Mouse (Mus musculus): ENCODE results near the gene Rora.

Gene Rora

DNA sequence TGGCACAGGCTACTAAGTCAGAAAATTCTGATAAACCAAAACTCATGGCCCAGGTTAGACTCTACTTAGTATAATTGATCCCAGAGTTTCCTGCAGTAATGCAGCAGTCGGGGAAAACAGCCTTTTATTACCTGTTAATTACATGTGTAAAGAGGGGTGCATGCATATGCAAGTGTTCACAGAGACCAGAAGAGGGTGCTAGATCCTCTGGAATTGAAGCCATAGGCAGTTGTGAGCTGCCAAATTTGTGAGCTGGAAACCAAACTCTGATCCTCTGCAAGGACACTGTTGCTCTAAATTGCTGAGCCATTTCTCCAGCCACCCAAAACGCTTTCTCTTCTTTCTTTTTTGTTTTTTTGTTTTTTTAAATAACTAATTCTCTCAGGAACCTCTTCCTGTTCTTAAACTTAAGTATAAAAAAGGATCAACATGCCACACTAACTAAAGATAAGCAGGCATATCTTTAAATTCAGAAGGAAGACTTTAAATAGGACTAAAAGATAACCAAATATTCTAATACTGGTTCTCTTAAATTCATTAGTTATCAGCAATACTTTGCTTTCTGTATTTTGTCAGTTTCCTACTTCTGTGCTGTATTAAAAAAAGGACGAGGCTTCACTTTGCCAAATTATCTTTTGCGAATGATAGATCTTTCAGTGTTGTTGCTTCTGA lies 723.5 kb downstream of the Rora start:
- DNase-seq (ENCODE audit: low read depth in 2 of 2, low spot score in 2 of 2) = no peak

DNA sequence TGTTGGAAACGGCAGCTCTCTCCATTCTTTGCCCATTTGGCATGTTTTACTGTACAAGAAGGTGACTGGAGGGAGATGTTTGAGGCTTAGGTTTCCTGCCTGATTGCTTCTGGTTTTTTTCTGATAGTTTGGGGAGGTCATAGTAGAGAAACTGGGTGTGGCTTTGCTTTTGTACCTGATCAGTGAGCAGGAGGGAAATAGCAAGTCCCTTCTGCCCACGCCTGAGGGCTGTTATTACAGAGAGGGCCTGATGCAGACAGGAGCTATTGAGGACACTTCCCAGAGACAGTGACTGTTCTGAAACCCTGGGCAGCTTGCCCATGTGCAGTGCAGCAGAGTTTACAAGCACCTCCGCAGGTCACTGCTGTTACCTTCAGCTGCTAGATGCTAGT lies 724.1 kb downstream of the Rora start:
- DNase-seq (ENCODE audit: low read depth in 2 of 2, low spot score in 2 of 2) = no peak

DNA sequence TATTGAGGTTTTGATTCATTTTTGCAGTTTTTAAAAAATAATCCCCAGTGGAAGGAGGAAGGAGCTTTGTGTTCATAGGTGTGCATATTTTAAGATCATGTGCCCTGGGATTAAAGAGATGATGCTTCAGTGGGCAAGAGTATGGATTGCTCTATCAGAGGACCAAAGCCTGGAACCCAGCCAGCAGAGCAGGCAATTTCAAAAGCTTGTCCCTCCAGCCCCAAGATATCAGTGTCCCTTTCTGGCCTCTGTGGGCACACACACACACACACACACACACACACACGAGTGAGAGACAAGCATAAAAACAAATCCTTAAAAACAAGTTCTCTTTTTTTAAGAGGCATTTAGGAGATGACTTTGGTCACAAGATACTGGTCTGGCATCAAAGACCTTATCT lies 727.0 kb downstream of the Rora start:
- DNase-seq (ENCODE audit: low read depth in 2 of 2, low spot score in 2 of 2) = no peak

DNA sequence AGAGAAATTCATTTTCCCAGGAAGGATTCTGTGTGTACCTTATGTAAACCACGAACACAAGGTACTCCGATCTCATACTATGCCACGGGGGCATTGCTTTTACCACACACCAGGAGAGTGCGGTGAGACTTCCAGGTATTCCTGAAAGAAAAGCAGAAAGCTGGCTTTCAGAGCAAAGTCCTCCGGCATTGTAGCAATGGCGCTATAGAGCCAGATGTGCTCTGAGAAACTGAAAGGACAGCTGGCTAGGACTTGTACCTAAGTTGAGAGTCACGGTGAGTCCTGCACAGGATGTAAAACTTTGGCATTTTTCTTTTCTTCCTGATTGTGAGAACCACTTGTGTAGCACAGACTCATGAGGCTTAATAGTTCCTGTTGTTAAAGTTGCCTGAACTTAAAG lies 728.2 kb downstream of the Rora start:
- DNase-seq (ENCODE audit: low read depth in 2 of 2, low spot score in 2 of 2) = no peak

DNA sequence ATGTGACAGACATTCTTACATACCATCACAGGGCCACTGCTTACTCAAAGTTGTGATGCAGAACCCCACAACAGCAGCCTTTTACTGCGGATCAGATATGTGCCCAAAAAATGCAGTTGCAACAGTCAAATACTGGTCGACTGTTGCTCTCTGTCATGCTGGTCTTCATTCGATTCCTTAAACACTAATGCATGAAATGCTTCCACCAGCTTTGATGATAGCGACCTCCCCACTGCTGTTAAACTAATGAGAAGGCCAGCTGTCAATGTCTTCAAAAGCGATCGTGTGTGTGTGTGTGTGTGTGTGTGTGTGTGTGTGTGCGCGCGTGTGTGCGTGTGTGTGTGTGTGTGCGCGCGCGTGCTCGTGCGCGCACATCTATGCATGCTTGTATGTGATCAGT lies 730.9 kb downstream of the Rora start:
- DNase-seq (ENCODE audit: low read depth in 2 of 2, low spot score in 2 of 2) = no peak

DNA sequence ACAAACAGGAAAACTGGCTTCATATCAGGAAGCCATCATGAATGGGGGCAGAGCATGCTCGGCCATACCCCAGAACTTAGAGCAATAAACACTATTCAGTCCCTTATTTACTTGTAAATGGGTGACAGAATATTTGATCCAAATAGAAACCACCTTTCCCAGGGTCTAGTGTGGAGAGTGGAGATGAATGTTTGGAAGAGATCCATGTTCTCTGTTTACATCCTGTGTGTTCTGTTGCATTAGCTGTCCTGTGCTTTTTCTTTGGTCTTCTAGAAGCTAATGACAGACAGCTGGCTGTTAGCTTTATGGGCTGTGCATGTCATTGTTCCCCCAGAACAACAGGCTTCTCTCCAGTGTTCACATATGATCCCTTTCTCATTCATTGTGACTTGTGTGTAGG lies 731.3 kb downstream of the Rora start:
- no peak for DNase-seq (ENCODE audit: low read depth in 2 of 2, low spot score in 2 of 2)

DNA sequence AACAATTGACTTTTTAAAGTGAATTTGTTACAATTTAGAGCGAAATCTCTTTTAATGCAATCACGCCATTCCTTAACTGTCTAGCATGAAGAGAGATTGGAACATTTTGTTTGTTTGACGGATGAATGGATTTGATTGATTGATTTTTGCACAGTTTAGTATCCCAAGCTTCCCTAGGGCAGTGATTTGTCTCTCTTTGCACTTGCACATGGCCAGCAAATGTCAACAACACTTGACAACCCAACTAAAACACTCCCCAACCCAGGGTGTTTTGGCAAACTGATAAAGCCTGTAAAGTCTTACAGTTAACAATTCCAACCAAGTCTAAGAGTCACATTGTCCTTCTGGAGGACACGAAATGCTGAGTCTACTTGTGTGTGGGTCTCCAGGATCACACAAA lies 733.7 kb downstream of the Rora start:
- no peak for DNase-seq (ENCODE audit: low read depth in 2 of 2, low spot score in 2 of 2)

DNA sequence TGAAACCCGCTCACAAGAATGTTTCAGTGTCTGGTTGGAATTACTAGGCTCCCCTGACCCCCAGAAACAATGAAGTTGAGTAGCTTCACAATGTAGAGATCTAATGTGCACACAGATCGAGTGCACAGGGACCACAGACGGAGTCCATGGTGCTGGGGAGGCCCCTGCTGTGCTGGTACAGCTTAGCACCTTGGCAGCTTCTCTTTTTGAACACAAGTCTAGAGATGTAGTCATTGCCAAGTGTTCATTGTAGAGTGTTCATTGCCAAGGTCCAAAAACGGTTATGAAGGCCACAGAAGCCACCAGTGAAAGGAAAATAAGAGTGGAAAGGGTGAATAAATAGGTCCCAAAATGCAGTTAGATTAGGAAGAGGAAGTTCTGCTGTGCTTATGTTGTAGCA lies 737.0 kb downstream of the Rora start:
- no peak for DNase-seq (ENCODE audit: low read depth in 2 of 2, low spot score in 2 of 2)

DNA sequence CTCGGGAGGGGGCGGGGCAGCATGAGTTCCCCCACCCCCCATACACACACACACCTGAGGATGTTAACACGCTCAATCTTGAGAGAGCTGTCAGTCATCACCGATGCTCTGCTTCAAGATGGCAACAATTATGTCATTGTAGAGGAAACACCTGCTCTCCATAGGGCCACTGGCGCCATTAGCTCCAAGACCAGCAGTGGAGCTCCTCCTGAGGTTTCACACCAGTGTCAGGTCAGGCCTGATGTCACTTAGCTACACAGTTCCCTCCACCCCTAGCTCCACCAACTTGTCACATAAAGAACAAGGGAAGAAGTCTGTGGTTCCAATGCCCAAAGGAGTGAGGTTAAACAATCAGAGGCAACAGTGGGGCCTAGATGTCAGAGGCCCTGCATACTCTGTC lies 740.6 kb downstream of the Rora start:
- DNase-seq (ENCODE audit: low read depth in 2 of 2, low spot score in 2 of 2) = no peak

DNA sequence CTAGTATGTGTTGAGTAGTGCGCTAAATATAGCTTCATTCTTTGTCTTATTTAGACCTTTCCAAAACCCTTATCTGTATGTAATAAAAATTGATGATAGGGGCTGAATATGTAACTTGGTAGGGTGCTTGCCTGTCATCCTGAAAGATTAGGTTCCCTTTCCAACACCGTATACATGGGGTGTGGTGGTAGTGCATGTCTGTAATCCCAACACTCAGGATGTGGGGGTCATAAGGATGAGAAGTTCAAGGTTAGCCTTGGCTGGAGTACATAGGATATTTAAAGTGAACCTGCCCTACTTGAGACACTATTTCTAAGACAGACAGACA lies 743.8 kb downstream of the Rora start:
- DNase-seq (ENCODE audit: low read depth in 2 of 2, low spot score in 2 of 2) = no peak

DNA sequence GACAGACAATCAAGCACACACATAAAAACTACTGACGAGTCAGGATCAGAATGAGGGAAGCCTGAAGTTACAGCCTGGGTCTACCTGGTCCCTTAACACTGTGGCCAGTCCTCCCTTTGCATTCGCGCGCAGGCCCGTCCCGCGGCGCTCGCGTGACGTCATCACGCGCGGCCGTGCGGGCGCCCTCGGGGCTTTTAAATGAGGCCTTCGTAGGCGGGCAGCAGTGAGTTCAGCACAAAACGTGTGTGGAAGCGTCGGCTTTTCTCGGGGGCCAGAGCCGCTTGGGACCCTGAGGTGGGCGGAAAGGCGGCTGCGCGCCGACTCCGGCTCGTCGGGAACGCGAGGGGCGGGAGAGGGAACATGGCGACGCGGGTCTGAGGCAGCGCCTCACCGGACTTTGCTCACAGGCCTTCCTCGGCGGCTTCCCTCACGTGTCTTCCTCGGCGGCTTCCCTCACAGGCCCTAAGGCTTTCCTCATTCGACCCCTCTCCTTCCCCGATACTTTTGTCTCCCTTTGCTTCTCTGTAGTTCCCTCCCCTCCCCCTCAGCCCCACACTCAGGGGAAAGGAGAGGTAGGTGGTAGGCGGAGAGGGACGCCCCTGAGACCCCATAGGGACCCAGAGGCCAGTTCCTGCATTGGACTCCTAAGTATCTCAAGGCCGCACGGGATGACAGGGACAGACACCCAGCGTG lies 744.3 kb downstream of the Rora start, which contains the start of gene Ice2:
Gene Ice2, plus strand, starts transcription at position 147 of the 693 bp plus-strand sequence.
- peak; percentile 57 to 62 for DNase-seq (ENCODE audit: low read depth in 2 of 2, low spot score in 2 of 2)

DNA sequence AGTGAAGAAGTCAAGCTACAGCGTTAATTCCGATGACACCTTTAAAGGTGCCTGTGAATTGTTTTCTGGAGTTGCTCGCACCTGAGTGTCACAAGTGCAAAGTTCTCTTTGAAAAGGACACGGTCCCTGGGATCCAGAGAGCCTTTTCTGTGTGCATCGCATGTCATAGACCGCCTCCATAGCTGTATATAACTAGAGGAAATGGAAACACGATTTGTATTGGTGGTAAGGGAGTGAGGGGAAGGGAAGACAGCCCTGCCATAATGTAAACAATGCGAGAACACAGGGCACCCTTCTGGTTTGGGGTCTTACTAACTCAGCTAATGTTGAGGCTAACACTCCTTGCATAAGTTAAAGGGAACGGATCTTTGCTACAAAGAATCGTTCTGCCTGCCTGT lies 744.9 kb downstream of the Rora start:
- DNase-seq (ENCODE audit: low read depth in 2 of 2, low spot score in 2 of 2) = no peak

DNA sequence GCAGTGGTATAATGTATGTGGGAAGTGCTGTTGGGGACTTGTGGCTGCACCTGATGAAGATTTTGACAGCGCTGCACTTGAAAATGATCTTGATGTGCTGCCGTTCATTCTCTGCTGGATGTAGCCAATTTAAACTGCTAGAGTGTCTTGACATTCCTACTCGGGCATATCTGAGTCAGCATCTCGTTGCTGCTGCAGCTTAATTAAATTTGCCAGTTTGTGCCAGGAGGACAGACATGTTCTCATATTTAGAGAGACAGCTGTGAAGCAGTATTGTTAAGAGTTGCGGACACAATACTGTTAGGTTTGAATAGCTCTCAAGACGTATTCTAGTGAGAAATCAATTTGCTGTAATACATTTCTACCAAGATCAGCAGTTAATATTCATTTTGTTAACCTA lies 751.1 kb downstream of the Rora start:
- DNase-seq (ENCODE audit: low read depth in 2 of 2, low spot score in 2 of 2) = no peak

DNA sequence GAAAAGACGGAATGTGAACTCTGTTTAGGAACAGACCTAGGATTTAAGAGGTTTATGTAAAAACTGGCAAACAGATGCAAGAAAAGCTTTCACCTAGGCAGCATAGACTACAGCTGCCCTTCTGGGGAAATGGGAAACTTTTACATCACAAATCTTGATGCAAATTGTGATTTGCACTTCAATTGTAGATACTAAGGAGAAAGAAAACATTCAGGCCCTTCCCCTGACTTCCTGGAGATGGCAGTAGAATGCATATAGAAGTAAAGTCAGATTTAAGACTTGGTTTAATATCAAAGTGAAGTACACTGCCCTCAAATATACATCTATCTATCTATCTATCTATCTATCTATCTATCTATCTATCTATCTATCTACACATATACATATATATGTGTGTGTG lies 765.9 kb downstream of the Rora start:
- no peak for DNase-seq (ENCODE audit: low read depth in 2 of 2, low spot score in 2 of 2)

DNA sequence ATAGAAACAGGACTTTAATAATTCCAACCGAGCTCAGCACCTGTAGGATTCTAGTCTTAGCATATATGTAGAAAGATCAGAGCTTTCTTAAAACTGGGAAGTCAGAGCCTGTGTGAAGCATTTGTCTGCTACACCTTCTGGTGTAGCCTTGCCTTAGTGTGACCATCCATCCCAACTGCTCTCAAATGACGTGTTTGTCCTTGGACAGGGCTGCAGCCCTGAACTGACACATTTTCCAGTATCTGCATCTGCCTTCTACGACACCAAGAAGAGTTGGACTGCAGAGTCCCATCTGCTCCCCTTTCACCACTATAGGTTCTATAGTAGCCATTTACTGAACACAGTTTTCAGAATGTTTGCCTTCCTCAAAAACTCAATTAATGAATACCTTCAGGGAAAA lies 776.9 kb downstream of the Rora start:
- DNase-seq (ENCODE audit: low read depth in 2 of 2, low spot score in 2 of 2) = no peak

DNA sequence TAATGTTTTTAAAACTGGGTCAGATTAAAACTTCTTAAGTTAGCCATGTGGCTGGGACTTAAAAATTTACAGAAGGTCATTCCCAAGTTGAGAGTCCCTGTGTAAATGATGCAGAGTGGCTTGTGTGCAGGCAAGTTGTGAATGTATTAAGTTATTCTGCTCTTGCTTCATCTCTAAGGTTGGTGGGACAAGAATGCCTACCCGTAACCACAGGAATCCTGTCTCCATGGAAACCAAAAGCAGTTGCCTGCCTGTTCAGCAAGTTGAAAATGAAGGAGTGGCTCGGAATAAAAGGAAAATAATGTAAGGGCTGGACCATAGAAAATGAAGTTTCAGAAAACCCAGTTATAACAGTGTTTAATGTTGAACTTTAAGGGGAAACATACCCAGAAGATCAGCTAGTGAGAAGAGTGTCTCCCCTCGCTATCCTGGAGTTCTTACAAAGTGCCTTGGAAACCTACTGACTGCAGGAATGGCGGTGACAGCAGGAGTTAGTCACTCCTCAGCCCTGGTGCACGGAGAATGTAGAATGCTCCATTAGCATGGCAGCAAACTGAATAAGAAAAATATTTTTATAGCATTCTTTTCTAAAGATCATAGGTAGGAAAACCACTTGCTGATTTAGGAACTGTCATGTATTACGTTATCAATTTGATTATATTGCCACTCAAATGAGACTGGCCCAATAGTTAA lies 778.4 kb downstream of the Rora start:
- DNase-seq (ENCODE audit: low read depth in 2 of 2, low spot score in 2 of 2) = no peak

DNA sequence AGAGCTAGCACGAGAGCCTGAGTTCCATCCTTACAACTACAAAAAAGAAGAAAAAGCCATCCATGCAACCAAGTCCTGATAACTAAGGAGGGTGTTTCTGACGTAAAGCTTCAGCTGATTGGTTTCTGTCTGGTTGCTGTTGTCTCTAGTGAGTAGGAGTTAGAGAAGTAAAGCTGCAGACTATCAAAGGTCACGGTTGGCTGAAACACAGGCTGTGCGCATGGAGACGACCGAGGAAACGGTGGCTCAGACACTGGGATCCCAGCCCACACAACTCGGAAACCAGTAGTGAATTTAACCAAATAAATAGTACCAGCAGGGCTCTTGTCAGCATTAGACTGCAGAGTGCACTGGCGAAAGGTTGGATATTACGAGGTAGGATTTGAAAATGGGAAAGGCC lies 781.6 kb downstream of the Rora start:
- no peak for DNase-seq (ENCODE audit: low read depth in 2 of 2, low spot score in 2 of 2)

DNA sequence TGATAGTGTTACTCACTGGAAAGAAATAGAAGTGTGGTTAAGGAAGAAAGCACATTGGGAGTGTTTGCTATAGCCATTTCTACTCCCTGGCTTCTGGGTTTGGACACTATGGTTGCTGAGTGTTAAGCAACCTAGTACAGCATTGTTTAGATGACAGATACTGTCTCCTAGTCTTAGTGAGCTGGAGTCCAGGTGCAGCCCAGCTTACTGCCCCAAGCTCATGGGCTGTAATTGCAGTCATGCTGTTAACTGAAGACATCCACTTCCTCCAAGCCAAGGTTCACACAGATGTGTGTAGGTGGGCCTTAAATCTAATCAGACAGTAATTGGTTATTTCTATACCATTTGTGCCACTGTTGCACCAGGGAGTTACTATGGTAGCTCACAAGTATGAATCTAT lies 782.1 kb downstream of the Rora start:
- no peak for DNase-seq (ENCODE audit: low read depth in 2 of 2, low spot score in 2 of 2)
